Mouse (Mus musculus) retina, postnatal 7 days (tissue): ENCODE results near the gene Sp1.

Source experiments
- DNase-seq: peaks from one replicate; pipeline ENCODE4 v3.0.0-alpha.2; 2012; ENCODE audit warnings: low read depth, low spot score

Gene Sp1

DNA sequence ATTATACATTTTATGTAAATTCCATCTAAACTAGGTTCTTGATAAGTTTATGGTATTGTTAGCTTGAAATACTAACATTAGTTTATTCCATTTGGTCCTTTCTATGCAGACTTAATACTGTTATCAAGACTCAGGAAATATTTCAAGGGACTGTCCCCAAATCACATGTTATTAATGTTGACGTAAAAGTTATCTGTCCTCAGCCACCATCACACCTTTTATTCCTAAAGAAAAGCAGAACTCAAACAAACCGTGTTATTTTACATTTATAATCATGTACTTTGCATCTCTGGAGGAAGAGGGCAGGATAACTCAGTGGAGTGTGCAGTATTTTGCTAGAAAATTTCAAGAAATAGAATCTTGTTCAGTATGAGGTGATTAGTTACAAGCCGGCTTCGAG, 27.2 kb downstream of the Sp1 start:
- no peak for DNase-seq

DNA sequence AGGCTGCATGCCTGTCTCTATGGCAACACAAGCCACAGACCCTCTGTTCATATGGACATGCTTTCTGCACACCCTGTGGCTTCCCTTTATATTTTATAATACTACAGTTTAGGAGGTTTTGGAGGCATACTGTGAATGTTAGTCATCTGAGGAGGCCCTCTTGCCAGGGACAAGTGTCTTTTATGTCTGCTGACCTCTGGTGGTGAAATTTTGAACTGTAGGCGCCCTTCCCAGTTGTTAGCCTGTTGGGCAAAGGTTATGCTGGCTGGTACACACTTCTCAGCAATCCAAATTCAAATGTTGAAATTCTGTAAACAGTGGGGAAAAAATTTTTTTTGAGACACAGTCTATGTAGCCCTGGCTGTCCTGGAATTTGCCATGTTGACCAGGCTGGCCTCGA, 36.5 kb downstream of the Sp1 start:
- DNase-seq, result peak; percentile 64

DNA sequence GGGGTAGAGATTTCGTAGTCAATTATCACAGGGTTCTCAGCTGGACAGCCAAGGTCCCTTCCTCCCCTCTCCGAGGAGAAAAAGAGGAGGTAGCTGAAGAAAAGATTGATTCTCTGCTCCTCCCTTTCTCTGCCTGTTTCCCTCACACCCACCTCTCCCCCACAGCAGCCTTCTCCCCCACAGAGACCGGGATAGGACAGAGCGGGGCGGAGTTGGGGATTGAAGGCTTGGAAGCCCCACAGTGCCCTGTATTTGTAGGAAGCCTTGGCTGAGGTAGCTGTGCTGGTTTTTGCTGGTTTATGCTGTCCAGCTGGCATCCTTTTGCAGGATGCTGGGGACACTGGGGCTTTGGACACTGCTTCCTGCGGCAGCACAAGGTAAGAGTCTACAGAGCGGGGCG, 39.2 kb downstream of the Sp1 start, which contains the start of gene Amhr2:
Amhr2 (plus strand) TSS at position 222 of the 400 bp plus-strand sequence.
- DNase-seq, result no peak

DNA sequence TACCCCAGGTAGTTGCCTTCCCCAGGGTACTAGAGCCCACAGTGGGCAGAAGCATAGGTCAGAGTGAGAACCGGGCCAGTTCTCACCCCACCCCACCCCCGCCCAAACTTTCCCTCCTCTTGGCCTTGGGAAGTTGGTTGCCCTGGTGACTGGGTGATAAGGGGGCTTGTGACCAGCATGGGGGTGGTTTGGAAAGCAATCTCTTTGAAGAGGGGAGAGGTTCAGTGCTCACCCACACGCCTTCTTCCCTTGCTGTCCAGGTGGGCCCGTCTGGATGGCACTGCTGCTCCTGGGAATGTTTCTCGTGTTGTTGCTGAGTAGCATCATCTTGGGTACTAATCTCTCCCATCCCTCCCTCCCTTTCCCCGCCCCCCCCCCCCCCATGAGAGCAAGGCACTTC, 40.5 kb downstream of the Sp1 start:
- no peak for DNase-seq

DNA sequence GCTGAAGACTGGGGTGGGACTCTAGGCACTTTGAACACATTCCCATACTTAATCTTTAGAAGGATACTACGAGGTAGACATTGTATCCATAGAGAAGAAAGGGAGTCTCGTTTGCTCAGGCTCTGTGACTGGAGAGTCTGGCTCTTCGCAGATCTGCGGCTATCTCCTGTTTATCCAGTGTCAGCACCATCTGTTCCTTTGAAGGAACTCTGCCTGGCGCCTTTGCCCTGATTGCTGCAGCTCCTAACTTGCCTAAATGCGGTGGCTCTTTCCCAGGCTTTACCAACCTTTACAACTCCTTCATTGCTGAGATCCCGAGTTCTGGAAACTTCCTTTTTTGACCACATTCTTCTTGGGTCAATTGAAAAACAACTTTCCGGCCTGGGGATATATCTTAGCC, 43.4 kb downstream of the Sp1 start:
- DNase-seq, result no peak

DNA sequence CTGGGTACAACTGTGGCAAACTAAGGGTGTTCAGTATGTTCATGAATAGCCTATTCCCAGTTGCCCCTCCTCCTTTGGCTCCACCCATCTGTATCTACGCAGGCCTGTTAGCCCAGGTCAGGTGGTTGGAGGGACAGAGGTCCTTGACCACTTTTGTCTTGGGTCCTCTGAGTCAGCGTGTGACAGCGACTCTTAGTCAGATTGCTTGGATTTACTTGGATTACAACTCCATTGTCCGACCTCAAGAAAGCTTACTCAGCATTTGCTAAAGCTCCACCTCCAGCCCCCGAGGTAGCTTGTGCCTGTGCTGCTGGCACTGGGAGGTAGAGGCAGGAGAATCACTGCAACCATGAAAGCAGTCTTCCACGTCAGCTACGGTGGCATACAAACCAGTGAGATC, 45.0 kb downstream of the Sp1 start:
- DNase-seq, result no peak

DNA sequence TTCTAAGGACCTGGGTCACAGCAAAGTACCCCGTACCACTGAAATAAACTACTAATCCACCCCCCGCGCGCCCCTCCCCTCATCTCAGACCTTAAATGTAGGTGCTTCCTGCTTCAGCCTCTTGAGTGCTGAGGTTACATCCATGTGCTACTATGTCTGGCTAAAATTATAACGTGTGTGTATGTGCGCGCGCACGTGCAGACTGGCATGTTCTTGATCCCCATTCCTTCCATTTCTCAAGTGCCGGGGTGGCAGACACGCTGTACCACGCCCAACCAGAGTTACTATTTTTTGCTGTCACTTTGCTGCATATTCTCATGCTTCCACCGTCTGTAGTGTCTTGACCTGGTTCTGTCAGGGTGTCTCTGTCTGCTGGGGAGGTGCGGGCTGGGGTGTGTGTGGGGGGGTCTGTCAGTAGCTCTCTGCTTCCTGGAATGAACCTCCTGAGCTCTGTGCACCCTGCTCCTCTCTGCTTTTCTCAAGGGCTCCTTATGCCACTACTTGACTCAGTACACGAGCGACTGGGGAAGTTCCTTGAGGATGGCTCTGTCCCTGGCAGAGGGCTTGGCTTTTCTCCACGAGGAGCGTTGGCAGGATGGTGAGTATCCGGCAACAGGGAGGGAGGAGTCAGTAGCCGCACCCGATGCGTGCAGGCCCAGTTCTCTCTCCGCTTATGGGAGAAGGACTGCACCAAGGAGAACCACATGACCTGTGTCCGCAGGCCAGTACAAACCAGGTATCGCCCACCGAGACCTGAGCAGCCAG, 45.9 kb downstream of the Sp1 start:
- no peak for DNase-seq

DNA sequence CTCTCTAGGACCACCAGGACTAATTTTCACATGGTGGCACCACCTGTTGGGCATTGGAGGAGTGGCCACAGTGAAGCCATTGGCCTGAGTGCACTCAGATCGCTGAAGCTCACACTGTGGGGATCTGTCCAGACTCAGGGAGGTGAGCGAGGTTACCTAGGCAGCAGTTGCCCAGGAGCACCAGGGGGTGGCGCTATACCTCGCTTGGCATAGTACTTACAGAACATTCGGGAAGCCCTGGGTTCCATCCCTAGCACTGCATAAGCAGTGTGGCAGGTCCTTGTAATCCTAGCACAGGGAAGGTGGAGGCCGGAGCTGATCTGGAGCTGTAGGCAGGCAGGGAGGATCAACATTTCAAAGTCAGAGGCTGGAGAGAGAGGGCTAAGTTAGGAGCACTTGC, 50.0 kb downstream of the Sp1 start:
- no peak for DNase-seq

DNA sequence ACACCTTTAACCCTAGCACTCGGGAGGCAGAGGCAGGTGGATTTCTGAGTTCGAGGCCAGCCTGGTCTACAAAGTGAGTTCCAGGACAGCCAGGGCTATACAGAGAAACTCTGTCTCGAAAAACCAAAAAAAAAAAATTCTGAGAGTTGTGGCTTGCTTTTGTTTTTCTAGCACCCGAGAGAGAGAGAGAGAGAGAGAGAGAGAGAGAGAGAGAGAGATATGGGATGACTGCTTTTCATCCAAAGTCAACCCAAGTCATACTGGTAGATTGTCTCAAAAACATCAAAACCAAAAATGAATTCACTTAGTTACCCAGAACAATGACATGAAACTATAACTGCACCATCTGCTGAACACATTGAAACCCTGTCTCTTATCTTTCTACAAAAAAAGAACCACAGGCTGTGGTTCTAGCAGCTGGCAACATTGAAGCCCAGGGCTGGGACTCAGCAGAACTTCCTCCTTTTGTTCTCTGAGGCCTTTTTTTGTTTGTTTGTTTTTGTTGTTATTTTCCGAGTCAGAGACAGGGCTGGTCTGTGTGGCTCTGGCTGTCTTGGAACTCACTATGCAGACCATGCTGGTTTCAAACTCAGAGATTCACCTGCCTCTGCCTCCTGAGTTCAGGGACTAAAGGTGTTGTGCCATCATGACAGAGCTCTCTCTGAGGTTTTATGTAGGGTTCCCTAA, 52.2 kb downstream of the Sp1 start:
- no peak for DNase-seq

DNA sequence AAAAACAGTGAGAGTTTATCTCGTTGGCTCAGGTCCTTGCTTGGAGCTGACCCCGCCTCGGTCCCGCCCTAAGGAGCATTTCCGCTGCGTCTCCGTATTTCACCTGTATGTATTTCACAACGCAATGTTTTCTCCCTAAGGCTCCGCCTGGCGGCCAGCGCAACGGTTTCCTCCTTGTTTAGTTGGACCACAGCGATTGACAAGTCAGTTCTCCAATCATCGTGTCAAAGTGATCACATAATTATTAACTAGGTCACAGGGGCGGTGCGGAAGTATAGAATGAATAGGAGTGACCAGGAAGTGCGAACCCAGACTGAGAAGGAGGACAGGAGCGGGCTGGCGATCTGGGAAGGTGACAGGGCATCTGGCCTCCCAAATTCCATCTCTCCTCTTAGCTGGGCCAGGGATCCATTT, 53.0 kb downstream of the Sp1 start, which contains the start of gene Prr13:
Prr13 (plus strand) TSS at position 125 of the 414 bp plus-strand sequence.
- peak; percentile 94 for DNase-seq

DNA sequence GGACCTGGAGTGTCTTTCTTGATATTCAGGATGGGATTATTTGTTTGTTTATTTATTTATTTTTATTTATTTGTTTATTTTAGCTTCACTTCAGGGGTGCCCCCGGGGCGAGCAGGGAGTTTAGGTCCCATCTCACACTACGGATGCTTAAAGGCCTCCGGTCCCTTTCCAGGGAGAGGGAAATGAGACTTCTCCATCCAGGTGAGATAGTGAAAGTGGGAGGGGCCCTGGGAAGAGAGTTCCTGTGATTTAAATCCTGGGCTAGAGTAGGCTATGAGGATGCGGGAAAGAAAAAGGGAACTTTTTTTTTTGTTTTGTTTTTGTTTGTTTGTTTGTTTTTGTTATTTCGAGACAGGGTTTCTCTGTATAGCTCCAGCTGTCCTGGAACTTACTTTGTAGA, 53.4 kb downstream of the Sp1 start:
- no peak for DNase-seq

DNA sequence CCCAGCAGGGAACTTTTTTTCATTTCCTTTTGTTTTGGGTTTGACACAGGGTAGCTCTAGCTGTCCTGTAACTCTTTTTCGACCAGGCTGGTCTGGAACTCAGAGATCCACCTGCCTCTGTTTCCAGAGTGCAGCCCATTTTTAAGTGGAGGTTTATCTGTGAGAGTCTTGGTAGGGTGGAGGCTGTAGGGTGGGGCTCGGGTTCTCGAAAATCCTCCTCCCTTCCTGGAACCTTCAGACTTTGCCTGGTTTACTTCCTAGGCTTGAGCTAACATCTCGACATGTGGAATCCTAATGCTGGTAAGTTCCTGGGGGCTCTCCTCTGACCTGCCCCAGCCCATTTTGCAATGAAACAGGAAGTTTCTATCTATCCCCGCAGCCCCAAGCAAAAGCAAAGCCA, 53.9 kb downstream of the Sp1 start:
- no peak for DNase-seq

DNA sequence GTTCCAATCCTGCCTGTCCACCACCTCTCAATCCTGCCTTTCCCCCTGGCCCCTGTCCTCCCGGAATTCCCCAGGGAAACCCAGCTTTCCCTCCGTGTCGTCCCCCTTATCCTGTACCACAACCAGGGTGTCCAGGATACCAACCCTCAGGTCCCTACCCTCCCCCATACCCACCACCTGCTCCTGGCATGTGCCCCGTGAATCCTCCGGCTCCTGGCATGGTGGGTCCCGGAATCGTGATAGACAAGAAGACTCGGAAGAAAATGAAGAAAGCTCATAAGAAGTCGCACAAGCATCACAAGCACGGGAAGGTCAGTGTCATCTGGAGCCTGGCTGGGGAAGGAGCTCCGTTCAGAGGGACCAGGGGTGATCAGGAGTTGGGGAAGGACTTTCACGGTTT, 54.5 kb downstream of the Sp1 start:
- no peak for DNase-seq

DNA sequence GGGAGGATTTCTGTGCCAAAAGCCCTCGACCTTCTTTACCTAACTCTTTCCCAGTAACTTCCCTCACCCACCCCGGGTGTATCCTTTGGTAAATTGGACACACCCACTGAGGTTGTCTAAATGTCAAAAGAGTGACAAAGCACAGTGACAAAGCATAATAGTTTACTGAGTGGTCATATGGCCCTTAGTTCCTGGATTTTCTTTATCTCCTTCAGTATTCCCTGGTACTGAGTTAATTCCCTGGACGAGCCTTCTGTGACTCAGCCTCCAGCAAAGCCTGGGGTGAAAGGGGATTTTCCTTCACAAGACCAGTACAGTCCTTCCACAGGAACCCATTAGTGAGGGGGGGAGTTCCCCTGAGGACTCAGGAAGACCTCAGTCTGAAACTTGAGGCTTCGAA, 55.0 kb downstream of the Sp1 start:
- no peak for DNase-seq

DNA sequence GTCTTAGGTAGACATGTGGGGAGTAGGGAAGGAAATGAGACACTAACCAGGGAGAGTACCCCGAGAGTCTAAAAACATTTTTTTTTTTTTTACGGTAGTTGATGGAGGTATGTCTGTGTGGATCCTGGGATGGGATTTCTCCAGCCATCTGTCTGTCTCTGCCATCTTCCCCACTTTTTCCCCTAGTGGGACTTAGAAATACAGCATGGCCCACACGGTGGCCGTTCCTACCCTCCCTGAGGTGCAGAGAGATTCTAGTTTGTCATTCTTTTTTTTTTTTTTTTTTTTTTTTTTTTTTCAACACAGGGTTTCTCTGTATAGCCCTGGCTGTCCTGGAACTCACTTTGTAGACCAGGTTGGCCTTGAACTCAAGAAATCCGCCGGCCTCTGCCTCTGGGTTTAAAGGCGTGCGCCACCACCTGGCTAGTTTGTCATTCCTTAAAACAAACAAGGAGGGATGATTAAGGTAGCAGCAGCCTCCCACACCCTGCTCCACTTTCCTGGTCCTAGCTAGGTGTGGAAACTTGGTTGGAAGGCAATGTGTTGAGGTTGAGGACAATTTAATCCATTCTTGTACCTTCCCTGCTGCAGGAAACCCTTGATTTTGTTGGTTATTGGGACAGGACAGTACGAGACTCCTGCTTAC, 55.6 kb downstream of the Sp1 start:
- DNase-seq, result no peak

DNA sequence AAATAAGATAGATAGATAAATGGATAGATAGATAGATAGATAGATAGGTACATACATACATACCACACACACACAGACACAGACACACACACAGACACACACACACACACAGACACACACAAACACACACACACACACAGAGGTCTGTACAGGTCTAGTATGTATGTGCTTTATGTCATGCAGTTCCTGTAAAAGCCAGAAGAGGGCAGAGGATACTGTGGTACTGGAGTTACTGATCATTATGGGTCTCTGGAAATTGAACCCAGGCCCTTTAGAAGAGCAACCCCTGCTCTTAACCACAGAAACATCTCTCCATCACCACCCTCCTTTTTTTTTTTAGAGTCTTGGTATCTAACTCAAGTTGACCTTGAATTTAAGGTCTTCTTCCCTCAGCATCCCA, 57.7 kb downstream of the Sp1 start:
- DNase-seq, result no peak

DNA sequence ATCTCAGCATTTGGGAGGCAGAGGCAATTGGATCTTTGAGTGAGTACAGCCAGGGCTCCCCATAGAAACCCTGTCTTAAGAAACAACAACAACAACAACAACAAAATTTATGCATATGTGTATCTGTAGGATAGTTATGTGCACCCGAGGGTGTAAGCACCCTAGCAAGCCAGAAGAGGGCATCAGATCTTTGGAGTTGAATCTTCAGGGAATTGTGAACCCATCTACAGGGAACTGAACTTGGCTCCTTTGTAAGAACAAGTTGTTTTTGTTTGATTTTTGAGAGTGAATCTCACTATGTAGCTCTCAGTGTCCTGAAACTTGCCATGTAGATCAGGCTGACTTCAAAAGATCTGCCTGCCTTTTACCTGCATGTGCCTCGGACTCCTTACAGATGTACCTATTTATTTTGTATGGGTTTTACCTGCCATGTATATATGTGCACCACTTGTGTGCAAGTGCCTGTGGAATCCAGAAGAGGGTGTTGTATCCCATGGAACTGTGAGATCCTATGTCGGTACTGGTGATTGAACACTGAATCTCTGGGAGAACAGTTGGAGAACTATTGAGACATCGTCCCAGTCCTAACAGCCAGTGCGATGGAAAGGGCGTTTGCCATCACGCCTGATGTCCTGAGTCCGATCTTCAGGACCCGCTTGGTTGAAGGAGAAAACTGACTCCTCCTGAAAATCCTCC, 62.9 kb downstream of the Sp1 start:
- no peak for DNase-seq

DNA sequence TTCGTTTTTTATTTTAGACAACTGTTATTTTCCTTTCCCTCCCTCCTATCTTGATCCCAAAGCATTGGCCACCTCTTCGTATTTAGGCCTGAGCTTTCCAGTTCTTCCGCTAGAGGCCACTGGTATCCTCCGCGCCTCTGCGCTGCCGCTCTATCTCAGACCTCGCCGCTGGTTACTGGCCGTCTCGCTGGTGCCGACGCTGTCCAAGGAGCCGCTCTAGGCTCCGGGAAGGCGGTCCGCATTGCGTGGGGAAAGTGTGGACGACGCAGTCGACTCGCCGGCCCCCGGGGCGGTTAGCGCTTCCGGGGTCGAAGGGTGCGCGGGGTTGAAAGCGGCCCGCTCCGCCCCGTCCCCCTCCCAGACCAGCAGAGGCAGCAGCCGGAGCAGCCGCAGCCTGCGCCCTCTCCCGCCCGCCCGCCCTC, 64.3 kb downstream of the Sp1 start, which contains the start of gene Pcbp2:
Pcbp2 (plus strand) TSS at position 357 of the 422 bp plus-strand sequence.
- peak; percentile 95 for DNase-seq

DNA sequence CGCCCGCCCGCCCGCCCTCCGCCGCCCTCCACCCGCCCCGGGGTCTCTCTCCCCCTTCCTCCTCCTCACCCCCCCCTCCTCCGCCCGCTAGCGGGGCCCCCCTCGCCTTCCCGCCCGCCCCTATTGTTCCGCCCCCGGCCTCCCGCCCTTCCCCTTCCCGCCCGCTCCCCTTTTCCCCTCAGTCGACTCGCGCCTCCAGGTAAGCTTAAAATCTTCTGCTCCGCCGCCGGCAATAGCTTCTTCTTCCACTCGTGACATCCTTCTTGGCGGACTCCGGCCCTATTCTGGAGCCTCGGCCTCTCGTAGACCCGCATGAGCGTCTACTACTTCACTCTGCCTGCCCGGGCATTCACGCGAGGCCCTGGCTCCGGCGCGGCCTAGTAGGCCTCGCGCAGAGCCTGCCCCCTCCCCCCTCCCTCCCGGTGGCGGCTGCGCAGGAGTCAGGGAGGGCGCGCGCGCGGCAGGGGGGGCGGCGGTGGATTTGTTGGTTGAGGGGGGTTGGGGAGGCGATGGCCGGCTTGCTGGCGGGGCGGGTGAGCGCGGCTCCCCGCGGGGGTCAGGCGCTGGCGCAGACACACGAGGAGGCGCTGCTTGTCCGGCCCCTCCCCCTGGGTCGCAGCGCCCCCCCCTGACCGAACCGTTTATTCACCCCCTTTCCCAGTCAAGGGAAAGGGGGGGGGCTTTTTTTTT, 64.8 kb downstream of the Sp1 start:
- DNase-seq, result peak; percentile 88

DNA sequence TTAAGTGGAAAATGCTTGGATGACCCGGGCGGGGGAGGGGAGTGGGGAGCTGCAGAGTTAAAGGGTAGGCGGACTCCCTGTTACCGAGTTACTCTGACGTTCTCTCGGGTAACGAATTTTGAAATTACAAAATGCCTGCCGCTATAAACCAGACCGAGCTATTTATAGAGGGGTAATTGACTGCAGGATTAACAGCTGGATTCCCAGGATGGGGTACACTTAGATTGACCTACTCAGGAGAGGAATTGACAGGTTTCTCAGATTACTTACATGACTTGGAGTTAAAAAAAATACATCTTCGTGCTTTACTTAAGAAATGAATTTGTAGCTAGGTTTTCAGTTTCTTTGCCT, 65.3 kb downstream of the Sp1 start:
- DNase-seq, result no peak

DNA sequence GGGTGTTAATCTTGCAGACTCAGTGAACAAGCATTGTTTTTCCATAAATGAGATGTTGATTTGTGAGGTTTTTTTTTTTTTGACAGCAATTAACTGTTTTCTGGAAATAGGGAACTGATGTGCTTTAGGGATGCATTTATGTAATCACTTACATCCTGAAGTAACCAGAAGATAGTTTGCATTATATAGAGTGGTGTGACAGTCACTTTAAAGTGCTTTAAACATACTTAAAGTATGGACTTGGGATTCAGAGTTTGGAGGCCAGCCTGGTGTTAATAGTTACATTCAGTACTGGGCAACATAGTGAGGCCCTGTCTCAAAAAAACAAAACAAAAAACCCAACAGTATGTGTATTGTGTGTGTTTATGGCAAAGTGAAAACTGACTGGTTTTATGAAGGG, 65.8 kb downstream of the Sp1 start:
- DNase-seq, result no peak

DNA sequence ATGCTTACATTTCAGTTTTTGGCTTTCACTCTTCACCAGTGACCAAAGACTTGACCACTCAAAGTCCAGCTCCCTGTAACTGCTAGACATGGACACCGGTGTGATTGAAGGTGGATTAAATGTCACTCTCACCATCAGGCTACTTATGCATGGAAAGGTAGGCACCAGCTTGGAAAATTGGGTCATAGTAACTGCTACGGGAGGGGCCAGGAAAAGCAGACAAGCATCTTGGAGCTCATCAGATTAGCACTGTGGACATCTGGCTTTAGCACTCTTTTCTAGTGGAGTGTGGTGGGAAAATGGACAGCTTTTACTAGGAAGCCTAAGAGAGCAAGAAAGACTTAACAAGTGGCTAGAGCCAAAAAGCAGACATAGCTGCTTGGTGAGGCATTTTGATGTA, 67.3 kb downstream of the Sp1 start:
- DNase-seq, result no peak
